Mouse (Mus musculus) kidney, embryonic 15.5 days (tissue): Measurements from ENCODE around the gene Hoxb4. TPM values are rescaled to one million over a fixed set of nuclear protein-coding genes. Genes with fewer than 3 reads are reported as not detected.

Experiments
- ATAC-seq: fragments of 200-750 bp; cut with Nextera tagmentation; replicated peaks from 2 replicates; pipeline ENCODE4 v1.8.0; 2017; ENCODE audit warnings: moderate TSS enrichment; ENCODE audit not compliant: low FRiP score
- H3K27ac ChIP-seq: fragments of 300-500 bp; sonication (generic); 2 replicates; pipeline ENCODE4 v1.5.1; 2015; ENCODE audit warnings: mild to moderate bottlenecking, inconsistent platforms
- H3K27me3 ChIP-seq: fragments of 300-500 bp; sonication (generic); 2 replicates; pipeline ENCODE4 v1.6.1; 2015; ENCODE audit warnings: inconsistent platforms
- H3K36me3 ChIP-seq: fragments of 300-500 bp; sonication (generic); 2 replicates; pipeline ENCODE4 v1.6.1; 2015; ENCODE audit warnings: inconsistent platforms
- H3K4me1 ChIP-seq: fragments of 300-500 bp; sonication (generic); 2 replicates; pipeline ENCODE4 v1.6.1; 2015; ENCODE audit warnings: inconsistent platforms
- H3K4me2 ChIP-seq: fragments of 300-500 bp; sonication (generic); 2 replicates; pipeline ENCODE4 v1.6.1; 2015; ENCODE audit warnings: moderate library complexity, mild to moderate bottlenecking, inconsistent platforms
- H3K4me3 ChIP-seq: fragments of 300-500 bp; sonication (generic); replicated peaks from 2 replicates; pipeline ENCODE4 v1.5.1; 2015; ENCODE audit warnings: mild to moderate bottlenecking, inconsistent platforms
- H3K9ac ChIP-seq: fragments of 300-500 bp; sonication (generic); 2 replicates; pipeline ENCODE4 v1.6.1; 2015; ENCODE audit warnings: mild to moderate bottlenecking, inconsistent platforms
- H3K9me3 ChIP-seq: fragments of 300-500 bp; sonication (generic); replicated peaks from 2 replicates; pipeline ENCODE4 v1.6.1; 2016; ENCODE audit warnings: inconsistent platforms
- WGBS: fragments of 180-500 bp; shearing (Covaris S2); methylation state at CpG from one replicate; pipeline ENCODE4 v1.1.7; 2015; ENCODE audit warnings: mixed read lengths; 5-methylcytosine and 5-hydroxymethylcytosine counted together
- polyA plus RNA-seq: library from polyadenylated mRNA; unstranded; fragments of >200 nt; fragmentation: Nextera tagmentation; extraction: Ambion mirVana; gene quantifications from 2 replicates; pipeline ENCODE4 v1.2.1, GENCODE M21; 2015

Hoxb4 gene
- polyA plus RNA-seq, 1 experiment from 2014 or later = 7.1 TPM

- peaks cover 25% of the 10 kb centered on the region for H3K36me3 ChIP-seq
- H3K9me3 ChIP-seq = no peaks in the 10 kb centered on the region
- WGBS = 25% methylated on average over 36 of the region's 40 CpGs
- H3K9ac ChIP-seq = peak overlapping the region; percentile 50
- peak overlapping the region; percentile 76 for H3K4me2 ChIP-seq
- H3K4me3 ChIP-seq = peak overlapping the region; percentile 36
- peaks cover 94% of the 10 kb centered on the region for H3K4me1 ChIP-seq
- peak; percentile 11 for ATAC-seq
- H3K27ac ChIP-seq = peak overlapping the region; percentile 100
- H3K27me3 ChIP-seq = no peaks in the 10 kb centered on the region
Measured at GRCm38 (mm10) chr11:96344061-96344877, 26.2 kb downstream of the Hoxb4 start.

- H3K4me2 ChIP-seq = peak overlapping the region; percentile 76
- H3K4me3 ChIP-seq = peak overlapping the region; percentile 36
- no peak for ATAC-seq
- WGBS = 17% methylated on average over 6 of the region's 6 CpGs
- peak overlapping the region; percentile 100 for H3K27ac ChIP-seq
- peak overlapping the region; percentile 50 for H3K9ac ChIP-seq
- no peaks in the 10 kb centered on the region for H3K9me3 ChIP-seq
- no peaks in the 10 kb centered on the region for H3K27me3 ChIP-seq
- H3K36me3 ChIP-seq = peaks cover 22% of the 10 kb centered on the region
- H3K4me1 ChIP-seq = peaks cover 94% of the 10 kb centered on the region
Measured at GRCm38 (mm10) chr11:96344878-96345159, 26.8 kb downstream of the Hoxb4 start.

DNA sequence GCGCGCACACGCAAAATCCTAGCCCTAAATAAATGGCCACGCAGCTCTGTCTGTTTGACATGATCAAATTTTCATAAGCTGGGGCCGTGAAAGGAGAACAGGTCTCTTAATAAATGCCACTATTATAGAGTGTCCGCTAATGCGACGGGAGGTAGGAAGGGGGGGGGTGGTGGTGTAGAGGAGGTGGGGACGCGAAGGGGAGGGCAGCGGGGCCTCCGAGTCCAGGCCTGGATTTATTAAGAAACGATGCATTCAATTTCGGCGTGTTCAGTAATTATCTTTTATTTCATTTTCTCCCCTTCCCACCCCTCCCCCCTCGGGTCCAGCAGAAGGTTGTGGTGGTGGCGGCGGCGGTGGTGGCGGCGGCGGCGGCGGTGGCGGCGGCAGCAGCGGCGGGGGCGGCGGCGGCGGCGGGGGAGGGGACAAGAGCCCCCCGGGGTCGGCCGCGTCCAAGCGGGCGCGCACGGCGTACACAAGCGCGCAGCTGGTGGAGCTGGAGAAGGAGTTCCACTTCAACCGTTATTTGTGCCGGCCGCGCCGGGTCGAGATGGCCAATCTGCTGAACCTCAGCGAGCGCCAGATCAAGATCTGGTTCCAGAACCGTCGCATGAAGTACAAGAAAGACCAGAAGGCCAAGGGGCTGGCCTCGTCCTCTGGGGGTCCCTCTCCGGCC is 27.3 kb downstream of the Hoxb4 start:
- Histone ChIP-seq H3K27me3 (no peaks in the 10 kb centered on the region), H3K4me2 (peak overlapping the region; percentile 76), H3K27ac (peak overlapping the region; percentile 100), H3K9ac (peak overlapping the region; percentile 50), H3K4me3 (peak overlapping the region; percentile 36), H3K9me3 (no peaks in the 10 kb centered on the region), H3K36me3 (peaks cover 22% of the 10 kb centered on the region), H3K4me1 (peaks cover 94% of the 10 kb centered on the region)
- 7% methylated on average over 55 of the region's 56 CpGs for WGBS
- no peak for ATAC-seq

DNA sequence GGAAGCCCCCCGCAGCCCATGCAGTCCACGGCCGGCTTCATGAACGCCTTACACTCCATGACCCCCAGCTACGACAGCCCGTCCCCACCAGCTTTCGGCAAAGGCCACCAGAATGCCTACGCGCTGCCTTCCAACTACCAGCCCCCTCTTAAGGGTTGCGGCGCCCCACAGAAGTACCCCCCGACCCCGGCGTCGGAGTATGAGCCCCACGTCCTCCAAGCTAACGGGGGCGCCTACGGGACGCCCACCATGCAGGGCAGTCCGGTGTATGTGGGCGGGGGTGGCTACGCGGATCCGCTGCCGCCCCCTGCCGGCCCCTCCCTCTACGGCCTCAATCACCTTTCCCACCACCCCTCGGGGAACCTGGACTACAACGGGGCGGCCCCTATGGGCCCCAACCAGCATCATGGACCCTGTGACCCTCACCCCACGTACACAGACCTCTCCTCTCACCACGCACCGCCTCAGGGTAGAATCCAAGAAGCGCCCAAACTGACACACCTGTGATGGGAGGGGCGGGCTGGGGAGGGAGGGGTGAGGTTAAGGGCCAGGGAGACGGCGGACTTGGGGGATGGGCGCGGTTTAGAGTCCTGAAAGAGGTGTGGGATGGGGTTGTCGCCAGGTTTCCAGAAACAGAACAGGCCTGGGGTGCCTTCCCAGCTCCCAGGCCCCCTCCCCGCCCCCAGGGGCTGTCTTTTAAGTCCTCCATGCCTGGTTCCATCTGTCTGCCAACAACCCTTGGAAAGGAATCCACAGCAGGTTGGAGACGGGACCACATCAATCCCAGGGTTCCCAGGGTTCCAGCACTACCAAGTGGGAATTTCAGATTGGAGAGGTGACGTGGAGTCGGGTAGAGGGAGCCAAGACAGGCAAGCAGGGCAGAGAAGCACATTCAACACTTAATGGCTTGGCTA is 28.1 kb downstream of the Hoxb4 start:
- Histone ChIP-seq H3K27me3 (no peaks in the 10 kb centered on the region), H3K36me3 (peaks cover 22% of the 10 kb centered on the region), H3K9ac (peak overlapping the region; percentile 50), H3K9me3 (no peaks in the 10 kb centered on the region), H3K4me2 (peak overlapping the region; percentile 76), H3K4me3 (peak overlapping the region; percentile 36), H3K4me1 (peaks cover 95% of the 10 kb centered on the region), H3K27ac (peak overlapping the region; percentile 100)
- ATAC-seq = no peak; the same call in 1 of the 2 replicates
- 7% methylated on average over 45 of the region's 45 CpGs for WGBS

DNA sequence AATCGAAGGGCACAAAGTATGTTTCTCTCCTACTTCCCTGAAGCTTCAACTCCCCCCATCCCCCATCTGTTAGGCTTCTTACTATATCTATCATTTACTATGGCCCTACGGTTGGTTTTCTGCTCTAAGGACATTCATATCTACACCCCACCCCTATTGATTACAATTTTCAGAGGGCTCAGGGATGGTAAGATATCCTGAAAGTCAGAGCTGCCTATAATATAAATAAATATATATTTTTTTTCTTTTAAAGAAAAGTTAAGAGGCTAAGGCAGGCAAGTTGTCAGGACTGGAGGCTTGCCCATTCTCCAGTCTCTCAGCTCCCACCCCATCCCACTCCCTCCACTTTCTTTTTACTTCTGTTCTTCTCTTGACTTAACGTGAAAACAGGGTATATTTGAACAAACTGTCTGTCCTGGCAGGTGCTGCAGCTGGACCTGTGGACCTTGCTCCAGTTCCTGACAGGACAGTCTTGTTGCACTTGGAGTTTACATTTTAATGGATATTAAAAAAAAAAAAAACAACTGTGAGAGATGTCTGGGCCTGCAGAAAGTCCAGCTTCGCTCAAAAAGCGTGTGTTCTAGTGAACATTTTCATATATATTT is 29.0 kb downstream of the Hoxb4 start:
- Histone ChIP-seq H3K4me1 (peaks cover 93% of the 10 kb centered on the region), H3K4me3 (no peak overlapping the region), H3K4me2 (peak overlapping the region; percentile 76), H3K9ac (no peak overlapping the region), H3K9me3 (no peaks in the 10 kb centered on the region), H3K27me3 (no peaks in the 10 kb centered on the region), H3K36me3 (peaks cover 22% of the 10 kb centered on the region), H3K27ac (peak overlapping the region; percentile 100)
- no peak for ATAC-seq
- WGBS = 42% methylated on average over 5 of the region's 5 CpGs

- Histone ChIP-seq H3K4me3 (no peak overlapping the region), H3K27me3 (no peaks in the 10 kb centered on the region), H3K9ac (no peak overlapping the region), H3K27ac (peak overlapping the region; percentile 99), H3K9me3 (no peaks in the 10 kb centered on the region), H3K4me2 (peak overlapping the region; percentile 49), H3K4me1 (peaks cover 86% of the 10 kb centered on the region), H3K36me3 (peaks cover 22% of the 10 kb centered on the region)
- ATAC-seq = no peak
- WGBS = 14% methylated on average over 4 of the region's 4 CpGs
Measured at GRCm38 (mm10) chr11:96347717-96348116, 29.6 kb downstream of the Hoxb4 start.

GRCm38 (mm10) chr11:96348141-96348928 is 30.3 kb downstream of the Hoxb4 start:
- no peak for ATAC-seq
- Histone ChIP-seq H3K4me1 (peaks cover 80% of the 10 kb centered on the region), H3K4me2 (peak overlapping the region; percentile 49), H3K9ac (peak overlapping the region; percentile 94), H3K36me3 (peaks cover 22% of the 10 kb centered on the region), H3K27ac (peak overlapping the region; percentile 99), H3K27me3 (no peaks in the 10 kb centered on the region), H3K9me3 (no peaks in the 10 kb centered on the region), H3K4me3 (peak overlapping the region; percentile 18; the same call in 1 of the 2 replicates)
- 11% methylated on average over 21 of the region's 21 CpGs for WGBS

- Histone ChIP-seq H3K36me3 (peaks cover 22% of the 10 kb centered on the region), H3K27me3 (no peaks in the 10 kb centered on the region), H3K27ac (peak overlapping the region; percentile 99), H3K9ac (peak overlapping the region; percentile 94), H3K4me2 (peak overlapping the region; percentile 49), H3K4me3 (peak overlapping the region; percentile 25; the same call in 1 of the 2 replicates), H3K4me1 (peaks cover 73% of the 10 kb centered on the region), H3K9me3 (no peaks in the 10 kb centered on the region)
- ATAC-seq = no peak
- 11% methylated on average over 3 of the region's 3 CpGs for WGBS
Measured at GRCm38 (mm10) chr11:96348988-96349387, 30.9 kb downstream of the Hoxb4 start.

DNA sequence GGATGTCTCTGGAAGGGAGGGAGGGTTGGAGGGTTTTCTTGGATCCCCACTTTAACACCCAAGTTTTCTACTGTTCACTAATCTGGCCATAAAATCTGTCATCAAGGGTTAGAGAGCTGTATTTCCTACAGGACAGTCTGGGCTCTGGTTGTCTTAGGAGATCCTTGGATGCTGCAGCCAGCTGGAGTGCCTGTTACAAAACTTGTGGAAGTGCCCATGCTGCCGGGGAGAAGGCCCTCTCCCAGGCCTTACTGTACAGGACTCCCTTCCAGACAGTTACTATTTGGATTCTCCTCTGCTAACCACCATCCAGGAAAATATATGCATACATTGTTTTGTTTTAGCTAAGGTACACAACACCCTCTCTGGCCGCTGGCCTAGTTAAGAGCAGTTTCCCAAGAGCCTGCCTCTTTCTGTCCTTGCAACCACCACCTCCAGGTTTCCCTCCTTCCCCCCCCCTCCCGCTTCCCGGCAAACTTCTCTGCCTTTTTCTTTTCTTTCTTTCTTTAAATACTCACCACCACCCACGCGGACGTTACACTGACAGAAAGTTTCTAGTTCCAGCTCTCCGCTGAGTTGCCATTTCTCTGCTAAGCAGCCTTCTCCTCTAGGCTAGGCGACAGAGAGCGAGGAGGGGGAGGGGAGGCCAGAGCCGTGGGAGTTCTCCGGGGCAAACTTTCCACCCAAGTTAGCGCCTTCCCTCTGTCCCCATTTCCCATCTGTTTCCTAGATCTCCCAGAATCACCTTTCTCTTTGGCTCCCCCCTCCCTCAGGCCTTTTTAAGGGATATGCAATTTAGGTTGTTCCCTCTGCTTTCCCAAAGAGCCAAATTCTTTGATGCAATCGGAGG is 31.6 kb downstream of the Hoxb4 start:
- H3K4me1 ChIP-seq = peaks cover 71% of the 10 kb centered on the region
- H3K4me2 ChIP-seq = peak overlapping the region; percentile 49
- peak overlapping the region; percentile 94 for H3K9ac ChIP-seq
- peak overlapping the region; percentile 25 for H3K4me3 ChIP-seq
- WGBS = 3% methylated on average over 14 of the region's 14 CpGs
- no peak; the same call in 1 of the 2 replicates for ATAC-seq
- H3K27me3 ChIP-seq = no peaks in the 10 kb centered on the region
- peaks cover 16% of the 10 kb centered on the region for H3K36me3 ChIP-seq
- peak overlapping the region; percentile 99 for H3K27ac ChIP-seq
- H3K9me3 ChIP-seq = no peaks in the 10 kb centered on the region

DNA sequence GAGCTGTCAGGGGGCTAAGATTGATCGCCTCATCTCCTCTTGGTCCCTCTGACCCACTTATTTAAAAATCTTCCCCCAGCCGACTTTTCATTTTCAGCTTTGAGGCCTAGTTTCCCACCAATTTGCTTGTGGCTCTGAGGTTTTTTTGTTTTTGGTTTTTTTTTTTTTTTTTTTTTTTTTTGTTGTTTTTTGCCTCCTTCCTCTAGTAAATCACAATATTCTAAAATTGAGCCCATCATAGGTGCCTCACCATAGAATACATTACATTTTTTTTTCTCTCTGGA is 32.2 kb downstream of the Hoxb4 start, which contains the start of gene Hoxb2:
Gene Hoxb2 (plus strand): TSS at position 185 of the 284 bp plus-strand sequence.
- H3K4me1 ChIP-seq = peaks cover 71% of the 10 kb centered on the region
- ATAC-seq = no peak
- peaks cover 14% of the 10 kb centered on the region for H3K36me3 ChIP-seq
- H3K4me2 ChIP-seq = peak within 1 kb of the TSS; percentile 81
- peak within 1 kb of the TSS; percentile 99 for H3K27ac ChIP-seq
- no peaks in the 10 kb centered on the region for H3K27me3 ChIP-seq
- no peaks in the 10 kb centered on the region for H3K9me3 ChIP-seq
- peak within 1 kb of the TSS; percentile 94 for H3K9ac ChIP-seq
- WGBS = 14% methylated on average over 2 of the region's 2 CpGs
- H3K4me3 ChIP-seq = peak within 1 kb of the TSS; percentile 68
